33 mouse cellular contexts compared by ENCODE assay signal in the genomic region with DNA sequence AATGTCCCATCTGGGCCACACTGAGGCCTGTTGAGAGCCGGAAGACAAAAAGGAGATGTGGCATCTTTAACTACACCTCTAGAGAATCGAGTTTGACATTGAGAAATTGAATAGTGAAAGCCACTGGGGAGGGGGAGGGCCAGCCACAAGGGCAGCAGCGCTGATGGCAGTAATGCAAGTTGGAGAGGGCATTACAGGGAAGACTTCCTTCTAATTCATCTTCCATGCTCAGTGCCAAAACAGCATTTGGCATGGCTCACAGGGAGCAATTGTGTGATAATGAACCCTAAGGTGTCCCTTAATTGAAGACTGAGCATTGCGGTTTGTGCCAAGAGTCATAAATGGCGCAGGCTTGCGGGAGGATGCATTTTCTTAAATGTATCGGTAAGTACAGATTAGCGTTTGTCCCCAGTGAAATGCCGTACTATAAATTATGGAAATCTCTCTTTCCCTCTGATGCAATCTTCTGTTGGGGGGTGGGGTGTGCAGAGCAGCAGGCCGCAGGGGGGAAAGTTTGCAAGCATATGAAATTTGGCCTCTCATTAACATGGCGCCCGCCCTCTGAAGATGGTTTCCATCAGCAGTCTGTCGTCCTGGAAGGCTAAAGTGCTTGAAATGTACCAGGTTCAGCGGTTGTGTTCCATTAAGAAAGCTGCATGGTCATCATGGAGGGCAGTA. TPM values are rescaled to one million over a fixed set of nuclear protein-coding genes. Genes with fewer than 3 reads are reported as not detected.
DNase-seq lines count a peak whose midpoint lies in the region; ATAC-seq lines count a peak whose summit lies in the region.
"Had no signal": no experiment of that assay in that cellular context is flagged by ENCODE, and none has a peak within 500 bp of the region (broad histone marks: within the 10 kb centered on the region; RNA-seq: fewer than 3 reads in every experiment).

No protein-coding gene starts in this region.

- no peaks in the 10 kb centered on the region for H3K4me1 ChIP-seq in midbrain, embryonic 14.5 days (ENCODE audit: control insufficient read depth, insufficient read depth, low read length)
- no peaks in the 10 kb centered on the region for H3K4me1 ChIP-seq in midbrain, embryonic 11.5 days (ENCODE audit: control insufficient read depth, insufficient read depth, low read length)
- H3K4me1 ChIP-seq in hindbrain, embryonic 16.5 days (ENCODE audit: control insufficient read depth, insufficient read depth, low read depth, low read length), result no peaks in the 10 kb centered on the region
- H3K4me1 ChIP-seq: embryonic facial prominence, embryonic 12.5 days; forebrain, embryonic 12.5 days; kidney, embryonic 15.5 days; limb, embryonic 15.5 days had no signal

- peak; percentile 55 to 71 for DNase-seq in cerebellum, postnatal 10 days
- no peak for DNase-seq in cerebellum, adult 11-12 months
- DNase-seq in midbrain, embryonic 14.5 days, result peak; percentile 26
- no peak for DNase-seq in midbrain, embryonic 11.5 days (ENCODE audit: low spot score, missing footprints)
- peak; percentile 26 for DNase-seq in brain, adult 2 months (ENCODE audit: low read depth, low spot score)
- DNase-seq in spleen, postnatal 4 days (ENCODE audit: low spot score in 2 of 2), result no peak
- DNase-seq in gastrocnemius, postnatal 14 days, result no peak
- DNase-seq: cerebellum, adult 9-11 months; gastrocnemius, postnatal 10 days; heart, adult 18-20 months; heart, postnatal 10 days; kidney, postnatal 36 days; layer of hippocampus, adult 9-11 months; lung, embryonic 14.5 days; lung, postnatal 4 days; retina, postnatal 1 day; right cerebral cortex, postnatal 25 days; spleen, adult 18-20 months had no signal

- no peak overlapping the region for H3K9ac ChIP-seq in midbrain, embryonic 14.5 days (replicated peaks; ENCODE audit: low read length)
- no peak overlapping the region for H3K9ac ChIP-seq in midbrain, embryonic 11.5 days (ENCODE audit: low read length)
- H3K9ac ChIP-seq in hindbrain, embryonic 16.5 days (ENCODE audit: low read depth, low read length), result no peak overlapping the region
- H3K9ac ChIP-seq: embryonic facial prominence, embryonic 12.5 days; forebrain, embryonic 12.5 days; heart, embryonic 12.5 days; kidney, embryonic 15.5 days; limb, embryonic 15.5 days; liver, embryonic 14.5 days; lung, embryonic 14.5 days had no signal

- no peaks in the 10 kb centered on the region for H3K9me3 ChIP-seq in midbrain, embryonic 14.5 days (ENCODE audit: control insufficient read depth, low read length)
- no peaks in the 10 kb centered on the region for H3K9me3 ChIP-seq in midbrain, embryonic 11.5 days (ENCODE audit: control insufficient read depth, low read length)
- H3K9me3 ChIP-seq in hindbrain, embryonic 16.5 days (ENCODE audit: control insufficient read depth, low read length), result no peaks in the 10 kb centered on the region
- H3K9me3 ChIP-seq: embryonic facial prominence, embryonic 12.5 days; forebrain, embryonic 12.5 days; heart, embryonic 12.5 days; kidney, embryonic 15.5 days; limb, embryonic 15.5 days had no signal

- no peaks in the 10 kb centered on the region for H3K27me3 ChIP-seq in midbrain, embryonic 14.5 days (ENCODE audit: control insufficient read depth, insufficient read depth, low read length)
- H3K27me3 ChIP-seq in midbrain, embryonic 11.5 days (ENCODE audit: control insufficient read depth, insufficient read depth, low read length), result no peaks in the 10 kb centered on the region; the same call in 1 of the 2 replicates
- no peaks in the 10 kb centered on the region; the same call in 1 of the 2 replicates for H3K27me3 ChIP-seq in hindbrain, embryonic 16.5 days (replicated peaks; ENCODE audit: control insufficient read depth, insufficient read depth, low read length)
- H3K27me3 ChIP-seq: embryonic facial prominence, embryonic 12.5 days; forebrain, embryonic 12.5 days; heart, embryonic 12.5 days; kidney, embryonic 15.5 days; limb, embryonic 15.5 days had no signal

- H3K27ac ChIP-seq in midbrain, embryonic 14.5 days (replicated peaks; ENCODE audit: low read depth, low read length), result no peak overlapping the region
- no peak overlapping the region for H3K27ac ChIP-seq in midbrain, embryonic 11.5 days (ENCODE audit: low read depth, low read length)
- no peak overlapping the region for H3K27ac ChIP-seq in hindbrain, embryonic 16.5 days (ENCODE audit: low read depth, low read length)
- H3K27ac ChIP-seq: embryonic facial prominence, embryonic 12.5 days; forebrain, embryonic 12.5 days; kidney, embryonic 15.5 days; left cerebral cortex, adult 2 months; limb, embryonic 15.5 days; liver, embryonic 14.5 days had no signal

- H3K36me3 ChIP-seq in midbrain, embryonic 14.5 days (ENCODE audit: control insufficient read depth, insufficient read depth, low read length), result peaks cover 32% of the 10 kb centered on the region
- peaks cover 6% of the 10 kb centered on the region for H3K36me3 ChIP-seq in midbrain, embryonic 11.5 days (ENCODE audit: control insufficient read depth, insufficient read depth, low read length)
- H3K36me3 ChIP-seq in hindbrain, embryonic 16.5 days (ENCODE audit: control insufficient read depth, insufficient read depth, low read length), result peaks cover 20% of the 10 kb centered on the region

- no peak for ATAC-seq in midbrain, embryonic 14.5 days (ENCODE audit: low FRiP score, low TSS enrichment)
- ATAC-seq in midbrain, embryonic 11.5 days (ENCODE audit: low FRiP score), result no peak
- peak; percentile 64 for ATAC-seq in hindbrain, embryonic 16.5 days
- ATAC-seq: intestine, postnatal 0 days had no signal

- no peak overlapping the region for H3K4me3 ChIP-seq in midbrain, embryonic 14.5 days (replicated peaks; ENCODE audit: low read depth, low read length)
- no peak overlapping the region for H3K4me3 ChIP-seq in midbrain, embryonic 11.5 days (ENCODE audit: low read depth, low read length)
- H3K4me3 ChIP-seq in hindbrain, embryonic 16.5 days (ENCODE audit: low read length), result no peak overlapping the region
- H3K4me3 ChIP-seq: embryonic facial prominence, embryonic 12.5 days; erythroblast, embryonic 14.5 days; forebrain, embryonic 12.5 days; heart, embryonic 12.5 days; kidney, embryonic 15.5 days; left cerebral cortex, adult 2 months; limb, embryonic 15.5 days had no signal

- intact Hi-C loops in gastrocnemius, postnatal 14 days (cut with DNase I; ENCODE audit: low total_unique reads), result no loop called here

- no peak overlapping the region for H3K4me2 ChIP-seq in midbrain, embryonic 14.5 days (ENCODE audit: low read length)
- H3K4me2 ChIP-seq in midbrain, embryonic 11.5 days, result no peak overlapping the region
- no peak overlapping the region for H3K4me2 ChIP-seq in hindbrain, embryonic 16.5 days (ENCODE audit: low read length)
- H3K4me2 ChIP-seq: embryonic facial prominence, embryonic 12.5 days; forebrain, embryonic 12.5 days; heart, embryonic 12.5 days; kidney, embryonic 15.5 days; limb, embryonic 15.5 days; lung, embryonic 14.5 days had no signal

- 63% methylated on average over 14 of the region's 14 CpGs for WGBS in midbrain, embryonic 14.5 days
- 88% methylated on average over 14 of the region's 14 CpGs for WGBS in midbrain, embryonic 11.5 days
- 51% methylated on average over 14 of the region's 14 CpGs for WGBS in hindbrain, embryonic 16.5 days

RNA-seq across cellular contexts. Expression of gene Prdm12, which starts 21.2 kb away (rescaled TPM):
- polyA plus RNA-seq in midbrain, embryonic 14.5 days (2014; fragmentation: Nextera tagmentation; extraction: Ambion mirVana), result 3.1 and 4.7 TPM in 2 replicates
- polyA plus RNA-seq in midbrain, embryonic 11.5 days (2014; fragmentation: Nextera tagmentation; extraction: Ambion mirVana), result 11.3 and 11.7 TPM in 2 replicates
- 0.20 and 0.34 TPM in 2 replicates for polyA plus RNA-seq in hindbrain, embryonic 16.5 days (2015; fragmentation: Nextera tagmentation; extraction: Ambion mirVana)
- not detected for total RNA-seq in gastrocnemius, postnatal 14 days (2021)
- total RNA-seq: adrenal gland, adult 18-20 months; adrenal gland, postnatal 4 days; gastrocnemius, postnatal 10 days; heart, adult 18-20 months; heart, postnatal 10 days; megakaryocyte-erythroid progenitor cell, adult 5-6 weeks had no signal
- polyA plus RNA-seq: erythroblast, embryonic 14.5 days; heart, embryonic 12.5 days; intestine, postnatal 0 days; kidney, embryonic 15.5 days; limb, embryonic 15.5 days; liver, embryonic 14.5 days; lung, embryonic 14.5 days; testis, adult 2 months; urinary bladder, adult 2 months had no signal

RNA-seq across cellular contexts. Expression of gene Fubp3, which starts 46.2 kb away (rescaled TPM):
- polyA plus RNA-seq in midbrain, embryonic 14.5 days (2014; fragmentation: Nextera tagmentation; extraction: Ambion mirVana), result 42.7 and 58.4 TPM in 2 replicates
- 92.6 and 97.5 TPM in 2 replicates for polyA plus RNA-seq in midbrain, embryonic 11.5 days (2014; fragmentation: Nextera tagmentation; extraction: Ambion mirVana)
- 42.8 and 44.2 TPM in 2 replicates for polyA plus RNA-seq in hindbrain, embryonic 16.5 days (2015; fragmentation: Nextera tagmentation; extraction: Ambion mirVana)
- total RNA-seq in gastrocnemius, postnatal 14 days (2021), result 10 to 100 TPM; 14.7 to 15.1 TPM

RNA-seq across cellular contexts. Expression of gene Exosc2, which starts 51.9 kb away (rescaled TPM):
- polyA plus RNA-seq in midbrain, embryonic 14.5 days (2014; fragmentation: Nextera tagmentation; extraction: Ambion mirVana), result 31.1 and 33.9 TPM in 2 replicates
- polyA plus RNA-seq in midbrain, embryonic 11.5 days (2014; fragmentation: Nextera tagmentation; extraction: Ambion mirVana), result 70.1 and 70.2 TPM in 2 replicates
- polyA plus RNA-seq in hindbrain, embryonic 16.5 days (2015; fragmentation: Nextera tagmentation; extraction: Ambion mirVana), result 38.2 and 38.9 TPM in 2 replicates
- total RNA-seq in gastrocnemius, postnatal 14 days (2021), result 1 to 10 TPM; 7.8 to 8.5 TPM

Comparison
In these comparisons a context has a peak if more than half of its experiments do, and no peak if none do; other contexts are left out.
1. DNase-seq: peak in cerebellum, postnatal 10 days (2 of 2), midbrain, embryonic 14.5 days (single experiment) and brain, adult 2 months (single experiment); none in cerebellum, adult 11-12 months (single experiment), midbrain, embryonic 11.5 days (single experiment), spleen, postnatal 4 days (0 of 2) and gastrocnemius, postnatal 14 days (single experiment).